In genomic region chr5:113650035-113650865, GRCm38 (mm10) we compare ENCODE assay signal across 9 mouse cellular contexts. TPM values are rescaled to one million over a fixed set of nuclear protein-coding genes. Genes with fewer than 3 reads are reported as not detected.
DNase-seq lines count a peak whose midpoint lies in the region; ATAC-seq and TF ChIP-seq lines count a peak whose summit lies in the region.
"Had no signal": no experiment of that assay in that cellular context is flagged by ENCODE, and none has a peak within 500 bp of the region (broad histone marks: within the 10 kb centered on the region; RNA-seq: fewer than 3 reads in every experiment).

Cmklr1 (minus strand) TSS chr5:113650426.

- H3K36me3 ChIP-seq in kidney, postnatal 0 days (ENCODE audit: insufficient read depth, low read length), result no peaks in the 10 kb centered on the region

- peak; percentile 37; the same call in 1 of the 2 replicates for TF ChIP-seq CTCF in kidney, postnatal 0 days (IDR thresholded peaks at IDR 0.05; ENCODE audit: low read depth)

- H3K4me2 ChIP-seq in kidney, postnatal 0 days (ENCODE audit: low read length), result peak within 1 kb of the TSS; percentile 48

- no peaks in the 10 kb centered on the region for H3K9me3 ChIP-seq in kidney, postnatal 0 days (replicated peaks; ENCODE audit: low read length)

- H3K27me3 ChIP-seq in kidney, postnatal 0 days (ENCODE audit: insufficient read depth, low read length), result no peaks in the 10 kb centered on the region

- H3K4me1 ChIP-seq in kidney, postnatal 0 days (replicated peaks; ENCODE audit: insufficient read depth, low read length), result peaks cover 8% of the 10 kb centered on the region

- peak within 1 kb of the TSS; percentile 32; the same call in 1 of the 2 replicates for H3K9ac ChIP-seq in kidney, postnatal 0 days (ENCODE audit: low read depth, low read length)

- no peak within 1 kb of the TSS for H3K27ac ChIP-seq in kidney, postnatal 0 days

- H3K4me3 ChIP-seq in kidney, postnatal 0 days (replicated peaks; ENCODE audit: low read depth, low read length), result peak within 1 kb of the TSS; percentile 31
- H3K4me3 ChIP-seq: erythroblast, embryonic 14.5 days had no signal

- peak; percentile 43 to 45 for DNase-seq in cerebellum, postnatal 25 days
- no peak for DNase-seq in cerebellum, adult 11 months
- peak; percentile 27 for DNase-seq in embryo, embryonic 9.5 days (ENCODE audit: extremely low spot score)
- DNase-seq in heart, adult 9 months (ENCODE audit: low spot score in 2 of 2), result peak; percentile 80 to 83
- DNase-seq in kidney, postnatal 0 days (ENCODE audit: low spot score), result peak; percentile 60
- DNase-seq in lung, postnatal 4 days, result peak; percentile 63 to 88
- DNase-seq in natural killer cell, adult 2 months (ENCODE audit: low spot score in 2 of 2), result no peak

- WGBS in kidney, postnatal 0 days, result 6% methylated on average over 30 of the region's 30 CpGs

- no peak for ATAC-seq in kidney, postnatal 0 days (replicated peaks; ENCODE audit: low FRiP score, low read depth)
- no peak for ATAC-seq in frontal cortex, adult (ENCODE audit: low TSS enrichment)

RNA-seq across cellular contexts. Expression of gene Cmklr1, which starts in this region (rescaled TPM):
- polyA plus RNA-seq in kidney, postnatal 0 days (2015; fragmentation: Nextera tagmentation; extraction: Ambion mirVana), result 7.5 and 8.3 TPM in 2 replicates
- polyA plus RNA-seq: erythroblast, embryonic 14.5 days had no signal

Comparison
In these comparisons a context has a peak if more than half of its experiments do, and no peak if none do; other contexts are left out.
1. DNase-seq: peak in cerebellum, postnatal 25 days (2 of 2), embryo, embryonic 9.5 days (single experiment), heart, adult 9 months (2 of 2), kidney, postnatal 0 days (single experiment) and lung, postnatal 4 days (2 of 2); none in cerebellum, adult 11 months (single experiment) and natural killer cell, adult 2 months (0 of 2).